Mouse (Mus musculus): ENCODE results near the gene Gba. TPM values are rescaled to one million over a fixed set of nuclear protein-coding genes. Genes with fewer than 3 reads are reported as not detected.
A peak's percentile ranks its signal among the peaks of the same experiment; 100 is the strongest.

The Gba gene
- polyA plus RNA-seq, 1 experiment from 2014 or later: 34.9 TPM

- no peak overlapping the region for H3K27ac ChIP-seq
- H3K4me1 ChIP-seq: peaks cover 11% of the 10 kb centered on the region
- no peaks in the 10 kb centered on the region for H3K9me3 ChIP-seq
- no peak for ATAC-seq (ENCODE audit: insufficient number of reproducible peaks, insufficient read depth, low FRiP score, low TSS enrichment)
- 94% methylated on average over 1 of the region's 1 CpGs for WGBS
- H3K4me3 ChIP-seq: no peak overlapping the region
- no peak overlapping the region for H3K4me2 ChIP-seq (replicated peaks)
- peaks cover 12% of the 10 kb centered on the region for H3K36me3 ChIP-seq
- no peak overlapping the region for H3K9ac ChIP-seq
- no peaks in the 10 kb centered on the region for H3K27me3 ChIP-seq
Measured at GRCm38 (mm10) chr3:89218271-89218670, 15.5 kb downstream of the Gba start.

- no peak for ATAC-seq (ENCODE audit: insufficient number of reproducible peaks, insufficient read depth, low FRiP score, low TSS enrichment)
- H3K4me1 ChIP-seq: peaks cover 11% of the 10 kb centered on the region
- H3K4me3 ChIP-seq: no peak overlapping the region
- H3K27ac ChIP-seq: no peak overlapping the region
- H3K36me3 ChIP-seq: peaks cover 14% of the 10 kb centered on the region
- no peaks in the 10 kb centered on the region for H3K9me3 ChIP-seq
- H3K27me3 ChIP-seq: no peaks in the 10 kb centered on the region
- no peak overlapping the region for H3K4me2 ChIP-seq (replicated peaks)
- WGBS: 40% methylated on average over 8 of the region's 8 CpGs
- H3K9ac ChIP-seq: no peak overlapping the region
Measured at GRCm38 (mm10) chr3:89219546-89219945, 16.8 kb downstream of the Gba start.

- ATAC-seq (ENCODE audit: insufficient number of reproducible peaks, insufficient read depth, low FRiP score, low TSS enrichment): no peak
- Histone ChIP-seq H3K4me2 (replicated peaks) (no peak overlapping the region), H3K27me3 (no peaks in the 10 kb centered on the region), H3K9ac (no peak overlapping the region), H3K27ac (no peak overlapping the region), H3K36me3 (peaks cover 14% of the 10 kb centered on the region), H3K4me1 (peaks cover 9% of the 10 kb centered on the region), H3K9me3 (no peaks in the 10 kb centered on the region), H3K4me3 (no peak overlapping the region)
- WGBS: 26% methylated on average over 5 of the region's 5 CpGs
Measured at GRCm38 (mm10) chr3:89221167-89221566, 18.4 kb downstream of the Gba start.

GRCm38 (mm10) chr3:89224796-89225195 is 22.1 kb downstream of the Gba start:
- Histone ChIP-seq H3K4me1 (peaks cover 29% of the 10 kb centered on the region), H3K4me2 (replicated peaks) (peak overlapping the region; percentile 95), H3K36me3 (peaks cover 10% of the 10 kb centered on the region), H3K9me3 (no peaks in the 10 kb centered on the region), H3K27ac (0 out of 2 replicates have a peak overlapping the region, but pooled peaks have one; percentile 51), H3K27me3 (peaks cover under 1% of the 10 kb centered on the region; the same call in 1 of the 2 replicates), H3K4me3 (peak overlapping the region; percentile 46; the same call in 1 of the 2 replicates), H3K9ac (no peak overlapping the region)
- 72% methylated on average over 11 of the region's 11 CpGs for WGBS
- ATAC-seq (ENCODE audit: insufficient number of reproducible peaks, insufficient read depth, low FRiP score, low TSS enrichment): no peak

GRCm38 (mm10) chr3:89225321-89225815 is 22.6 kb downstream of the Gba start:
- H3K4me1 ChIP-seq: peaks cover 29% of the 10 kb centered on the region
- 52% methylated on average over 12 of the region's 12 CpGs for WGBS
- ATAC-seq (ENCODE audit: insufficient number of reproducible peaks, insufficient read depth, low FRiP score, low TSS enrichment): no peak

GRCm38 (mm10) chr3:89225918-89226317 is 23.2 kb downstream of the Gba start:
- Histone ChIP-seq H3K27ac (peak overlapping the region; percentile 51), H3K9ac (peak overlapping the region; percentile 72), H3K4me1 (peaks cover 29% of the 10 kb centered on the region), H3K27me3 (peaks cover 12% of the 10 kb centered on the region; the same call in 1 of the 2 replicates), H3K4me2 (replicated peaks) (peak overlapping the region; percentile 95), H3K9me3 (no peaks in the 10 kb centered on the region), H3K4me3 (peak overlapping the region; percentile 46), H3K36me3 (peaks cover 10% of the 10 kb centered on the region)
- 34% methylated on average over 4 of the region's 4 CpGs for WGBS
- no peak for ATAC-seq (ENCODE audit: insufficient number of reproducible peaks, insufficient read depth, low FRiP score, low TSS enrichment)

More at GRCm38 (mm10) chr3:89225321-89225815, 22.6 kb downstream of the Gba start:
- Histone ChIP-seq H3K4me2 (replicated peaks) (peak overlapping the region; percentile 95), H3K9me3 (no peaks in the 10 kb centered on the region), H3K36me3 (peaks cover 10% of the 10 kb centered on the region), H3K27me3 (peaks cover 7% of the 10 kb centered on the region; the same call in 1 of the 2 replicates), H3K27ac (peak overlapping the region; percentile 51), H3K4me3 (peak overlapping the region; percentile 46; the same call in 1 of the 2 replicates), H3K9ac (peak overlapping the region; percentile 72)

- Histone ChIP-seq H3K9ac (peak overlapping the region; percentile 72), H3K27ac (peak overlapping the region; percentile 51; the same call in 1 of the 2 replicates), H3K9me3 (no peaks in the 10 kb centered on the region), H3K27me3 (peaks cover 16% of the 10 kb centered on the region; the same call in 1 of the 2 replicates), H3K4me2 (replicated peaks) (peak overlapping the region; percentile 95), H3K36me3 (peaks cover 10% of the 10 kb centered on the region), H3K4me3 (peak overlapping the region; percentile 46), H3K4me1 (peaks cover 29% of the 10 kb centered on the region)
- no peak for ATAC-seq (ENCODE audit: insufficient number of reproducible peaks, insufficient read depth, low FRiP score, low TSS enrichment)
- WGBS: 20% methylated on average over 11 of the region's 11 CpGs
Measured at GRCm38 (mm10) chr3:89226361-89226760, 23.6 kb downstream of the Gba start.

- Histone ChIP-seq H3K4me3 (peak within 1 kb of the TSS; percentile 46), H3K36me3 (peaks cover 10% of the 10 kb centered on the region), H3K9ac (peak within 1 kb of the TSS; percentile 72), H3K9me3 (no peaks in the 10 kb centered on the region), H3K4me2 (replicated peaks) (peak within 1 kb of the TSS; percentile 95), H3K4me1 (peaks cover 29% of the 10 kb centered on the region), H3K27ac (peak within 1 kb of the TSS; percentile 80), H3K27me3 (peaks cover 19% of the 10 kb centered on the region; the same call in 1 of the 2 replicates)
- 3% methylated on average over 21 of the region's 21 CpGs for WGBS
- ATAC-seq (ENCODE audit: insufficient number of reproducible peaks, insufficient read depth, low FRiP score, low TSS enrichment): peak; percentile 0; the same call in 1 of the 2 replicates
Measured at GRCm38 (mm10) chr3:89226900-89227299, 24.2 kb downstream of the Gba start, which contains the start of gene Mtx1. TSS of gene Mtx1 (minus strand) at chr3:89227088.

GRCm38 (mm10) chr3:89227307-89228179 is 24.8 kb downstream of the Gba start:
- Histone ChIP-seq H3K4me1 (peaks cover 29% of the 10 kb centered on the region), H3K4me2 (replicated peaks) (peak overlapping the region; percentile 95), H3K27me3 (peaks cover 19% of the 10 kb centered on the region; the same call in 1 of the 2 replicates), H3K4me3 (peak overlapping the region; percentile 46), H3K27ac (peak overlapping the region; percentile 80), H3K36me3 (peaks cover 9% of the 10 kb centered on the region), H3K9ac (peak overlapping the region; percentile 72), H3K9me3 (no peaks in the 10 kb centered on the region)
- WGBS: 3% methylated on average over 41 of the region's 41 CpGs
- peak; percentile 83 for ATAC-seq (ENCODE audit: insufficient number of reproducible peaks, insufficient read depth, low FRiP score, low TSS enrichment)

GRCm38 (mm10) chr3:89228180-89228549 is 25.4 kb downstream of the Gba start:
- no peak for ATAC-seq (ENCODE audit: insufficient number of reproducible peaks, insufficient read depth, low FRiP score, low TSS enrichment)
- Histone ChIP-seq H3K27ac (peak overlapping the region; percentile 80), H3K4me1 (peaks cover 29% of the 10 kb centered on the region), H3K36me3 (peaks cover 3% of the 10 kb centered on the region), H3K9ac (peak overlapping the region; percentile 47; the same call in 1 of the 2 replicates), H3K9me3 (no peaks in the 10 kb centered on the region), H3K27me3 (peaks cover 19% of the 10 kb centered on the region; the same call in 1 of the 2 replicates), H3K4me3 (peak overlapping the region; percentile 46), H3K4me2 (replicated peaks) (peak overlapping the region; percentile 95)
- under 1% methylated on average over 18 of the region's 20 CpGs for WGBS

- Histone ChIP-seq H3K27ac (peak within 1 kb of the TSS; percentile 80), H3K4me1 (peaks cover 29% of the 10 kb centered on the region), H3K9me3 (no peaks in the 10 kb centered on the region), H3K4me2 (replicated peaks) (peak within 1 kb of the TSS; percentile 95), H3K4me3 (peak within 1 kb of the TSS; percentile 46), H3K27me3 (peaks cover 19% of the 10 kb centered on the region; the same call in 1 of the 2 replicates), H3K9ac (peak within 1 kb of the TSS; percentile 47; the same call in 1 of the 2 replicates), H3K36me3 (no peaks in the 10 kb centered on the region)
- ATAC-seq (ENCODE audit: insufficient number of reproducible peaks, insufficient read depth, low FRiP score, low TSS enrichment): no peak
- 20% methylated on average over 10 of the region's 10 CpGs for WGBS
Measured at GRCm38 (mm10) chr3:89228836-89229235, 26.1 kb downstream of the Gba start, which contains the start of gene Muc1. TSS of gene Muc1 (plus strand) at chr3:89229057.

Measured in embryonic facial prominence, embryonic 12.5 days (tissue).